Mouse (Mus musculus) CH12.LX (cell line): ENCODE data around the gene Stat1. TPM values are rescaled to one million over a fixed set of nuclear protein-coding genes. Genes with fewer than 3 reads are reported as not detected.

Experiments used
- DNase-seq: peaks from one replicate; pipeline ENCODE4 v3.0.0-alpha.2; 2013; ENCODE audit errors: extremely low read depth
- H3K27ac ChIP-seq: 2 replicates; pipeline ENCODE4 v1.5.1; 2012; ENCODE audit warnings: low read depth, mild to moderate bottlenecking, control low read depth, moderate library complexity; ENCODE audit not compliant: insufficient read depth
- H3K27me3 ChIP-seq: replicated peaks from 2 replicates; pipeline ENCODE3; 2012; ENCODE audit warnings: inconsistent platforms
- H3K36me3 ChIP-seq, 2 experiments: replicated peaks in 1 of 2; 2 replicates each; pipeline versions ENCODE3 to v1.6.1; 2012; ENCODE audit warnings: inconsistent platforms in 1 of 2, low read length in 1 of 2, mild to moderate bottlenecking in 1 of 2, mixed read lengths in 1 of 2, moderate library complexity in 1 of 2; ENCODE audit not compliant: control insufficient read depth in 1 of 2, insufficient read depth in 1 of 2
- H3K4me1 ChIP-seq, 2 experiments: 2 replicates each; pipeline ENCODE4 v1.6.1; 2012; ENCODE audit warnings: inconsistent platforms in 1 of 2, moderate library complexity in 1 of 2; ENCODE audit not compliant: insufficient read depth in 2 of 2, control insufficient read depth in 1 of 2
- H3K4me2 ChIP-seq: 2 replicates; pipeline ENCODE4 v1.6.1; 2012; ENCODE audit warnings: low read depth, mild to moderate bottlenecking, control low read depth; ENCODE audit not compliant: poor library complexity, insufficient read depth, severe bottlenecking
- H3K4me3 ChIP-seq, 3 experiments: fragments of 150-350 bp in 1 of 3; sonication (generic) in 1 of 3; replicated peaks in 1 of 3; 2 replicates each; pipeline versions ENCODE3 to v1.5.1; 2011 to 2012; ENCODE audit warnings: low read depth in 2 of 3, low read length in 2 of 3, mild to moderate bottlenecking in 2 of 3, moderate library complexity in 2 of 3, control low read depth in 1 of 3, improper control_type of control experiment in 1 of 3, inconsistent platforms in 1 of 3, mixed read lengths in 1 of 3; ENCODE audit not compliant: poor library complexity in 1 of 3
- H3K79me2 ChIP-seq: replicated peaks from 2 replicates; pipeline ENCODE4 v1.6.1; 2012; ENCODE audit warnings: mild to moderate bottlenecking, moderate library complexity; ENCODE audit not compliant: control insufficient read depth, poor library complexity, insufficient read depth, severe bottlenecking; ENCODE audit errors: extremely low read depth
- H3K9ac ChIP-seq: 2 replicates; pipeline ENCODE4 v1.6.1; 2012; ENCODE audit warnings: low read depth, mild to moderate bottlenecking, control low read depth, moderate library complexity; ENCODE audit not compliant: insufficient read depth
- H3K9me3 ChIP-seq: replicated peaks from 2 replicates; pipeline ENCODE3; 2012; ENCODE audit warnings: low read length, inconsistent platforms, mixed read lengths
- CHD1 ChIP-seq: IDR thresholded peaks from 2 replicates; pipeline ENCODE4 v1.6.1; 2012; ENCODE audit warnings: low read depth, low read length, improper control_type of control experiment, inconsistent platforms
- CHD2 ChIP-seq: IDR thresholded peaks from 2 replicates; pipeline ENCODE4 v1.6.1; 2011; ENCODE audit warnings: low read length, improper control_type of control experiment
- CTCF ChIP-seq, 2 experiments: IDR thresholded peaks in 1 of 2; conservative IDR thresholded peaks in 1 of 2; 2 replicates each; pipeline ENCODE4 v1.5.1; 2011 to 2012; ENCODE audit warnings: low read depth in 2 of 2, low read length in 2 of 2, improper control_type of control experiment in 1 of 2, inconsistent platforms in 1 of 2, mild to moderate bottlenecking in 1 of 2, moderate library complexity in 1 of 2
- E2F4 ChIP-seq: IDR thresholded peaks from 2 replicates; pipeline ENCODE4 v1.6.1; 2011; ENCODE audit warnings: low read depth, low read length, improper control_type of control experiment; ENCODE audit not compliant: insufficient replicate concordance
- ELF1 ChIP-seq: IDR thresholded peaks from 2 replicates; pipeline ENCODE4 v1.6.1; 2014; ENCODE audit warnings: low read depth, mild to moderate bottlenecking, inconsistent platforms, low read length, improper control_type of control experiment
- EP300 ChIP-seq: IDR thresholded peaks from 2 replicates; pipeline ENCODE4 v1.6.1; 2011; ENCODE audit warnings: low read length, improper control_type of control experiment
- ETS1 ChIP-seq: conservative IDR thresholded peaks from 2 replicates; pipeline ENCODE4 v1.6.1; 2012; ENCODE audit warnings: low read depth, mild to moderate bottlenecking, inconsistent platforms, low read length, improper control_type of control experiment, moderate library complexity
- HCFC1 ChIP-seq: IDR thresholded peaks from 2 replicates; pipeline ENCODE4 v1.6.1; 2012; ENCODE audit warnings: low read depth, mild to moderate bottlenecking, inconsistent platforms, low read length, improper control_type of control experiment
- IRF4 ChIP-seq: IDR thresholded peaks from 2 replicates; pipeline ENCODE4 v1.6.1; 2014; ENCODE audit warnings: low read depth, mild to moderate bottlenecking, inconsistent platforms, low read length, improper control_type of control experiment
- JUND ChIP-seq: conservative IDR thresholded peaks from 2 replicates; pipeline ENCODE4 v1.6.1; 2011; ENCODE audit warnings: low read depth, low read length, improper control_type of control experiment
- KAT2A ChIP-seq: IDR thresholded peaks from 2 replicates; pipeline ENCODE4 v1.6.1; 2012; ENCODE audit warnings: low read length, improper control_type of control experiment, inconsistent platforms; ENCODE audit not compliant: insufficient replicate concordance
- MAZ ChIP-seq: IDR thresholded peaks from 2 replicates; pipeline ENCODE4 v1.6.1; 2012; ENCODE audit warnings: low read depth, mild to moderate bottlenecking, inconsistent platforms, low read length, improper control_type of control experiment, moderate library complexity
- MEF2A ChIP-seq: IDR thresholded peaks from 2 replicates; pipeline ENCODE4 v1.6.1; 2014; ENCODE audit warnings: low read depth, mild to moderate bottlenecking, inconsistent platforms, low read length, improper control_type of control experiment, borderline replicate concordance
- MXI1 ChIP-seq: IDR thresholded peaks from 2 replicates; pipeline ENCODE4 v1.6.1; 2011; ENCODE audit warnings: mild to moderate bottlenecking, low read depth, low read length, improper control_type of control experiment
- MYC ChIP-seq: IDR thresholded peaks from 2 replicates; pipeline ENCODE4 v1.6.1; 2011; ENCODE audit warnings: low read depth, mild to moderate bottlenecking, improper control_type of control experiment, low read length
- NELFE ChIP-seq: IDR thresholded peaks from 2 replicates; pipeline ENCODE4 v1.6.1; 2011; ENCODE audit warnings: low read depth, low read length, improper control_type of control experiment
- NRF1 ChIP-seq: IDR thresholded peaks from 2 replicates; pipeline ENCODE4 v1.6.1; 2014; ENCODE audit warnings: low read depth, mild to moderate bottlenecking, inconsistent platforms, low read length, improper control_type of control experiment, moderate library complexity
- POLR2A ChIP-seq: IDR thresholded peaks from 2 replicates; pipeline ENCODE4 v1.6.1; 2011; ENCODE audit warnings: low read depth, mild to moderate bottlenecking, improper control_type of control experiment, low read length
- POLR2AphosphoS2 ChIP-seq: IDR thresholded peaks from 2 replicates; pipeline ENCODE4 v1.6.1; 2011; ENCODE audit warnings: low read depth, low read length, improper control_type of control experiment
- RAD21 ChIP-seq: IDR thresholded peaks from 2 replicates; pipeline ENCODE4 v1.6.1; 2011; ENCODE audit warnings: low read depth, mild to moderate bottlenecking, low read length, improper control_type of control experiment, moderate library complexity
- SIN3A ChIP-seq: IDR thresholded peaks from 2 replicates; pipeline ENCODE4 v1.6.1; 2012; ENCODE audit warnings: low read length, improper control_type of control experiment, inconsistent platforms
- SMC3 ChIP-seq: IDR thresholded peaks from 2 replicates; pipeline ENCODE4 v1.6.1; 2011; ENCODE audit warnings: low read depth, low read length, improper control_type of control experiment
- TBP ChIP-seq: conservative IDR thresholded peaks from 2 replicates; pipeline ENCODE4 v1.6.1; 2011; ENCODE audit warnings: low read depth, low read length, improper control_type of control experiment
- TCF12 ChIP-seq: IDR thresholded peaks from 2 replicates; pipeline ENCODE4 v1.6.1; 2014; ENCODE audit warnings: low read depth, mild to moderate bottlenecking, inconsistent platforms, low read length, improper control_type of control experiment
- UBTF ChIP-seq: IDR thresholded peaks from 2 replicates; pipeline ENCODE4 v1.6.1; 2012; ENCODE audit warnings: low read depth, mild to moderate bottlenecking, inconsistent platforms, low read length, improper control_type of control experiment, moderate library complexity
- USF2 ChIP-seq: conservative IDR thresholded peaks from 2 replicates; pipeline ENCODE4 v1.6.1; 2011; ENCODE audit warnings: low read depth, low read length, improper control_type of control experiment
- ZC3H11A ChIP-seq: IDR thresholded peaks from 2 replicates; pipeline ENCODE4 v1.6.1; 2012; ENCODE audit warnings: low read depth, mild to moderate bottlenecking, inconsistent platforms, low read length, improper control_type of control experiment
- dilution Hi-C: fragments of 300-500 bp; cut with MboI; formaldehyde crosslinking; loops from 2 replicates; pipeline ENCODE4 v1.14.3; 2020; ENCODE audit warnings: low sequenced_read_pairs; ENCODE audit not compliant: extremely low pct_unique_long_range_greater_than_20kb, extremely low pct_ligation_motif_present
- in situ Hi-C: fragments of 300-500 bp; cut with MboI; formaldehyde crosslinking; loops from 3 replicates; pipeline ENCODE4 v1.14.3; 2019; ENCODE audit warnings: low sequenced_read_pairs, low pct_ligation_motif_present, low pct_unique_long_range_greater_than_20kb, mixed read lengths
- polyA plus RNA-seq: library from polyadenylated mRNA; unstranded; fragments of >175 nt; gene quantifications from 2 replicates; pipeline ENCODE4 v1.2.1, GENCODE M21; 2012; ENCODE audit warnings: low read depth; ENCODE audit not compliant: insufficient read length
- total RNA-seq, 2 experiments: library from RNA; depleted of rRNA; stranded (reverse); fragments of 300-350 nt in 1 of 2; fragments of >200 nt in 1 of 2; gene quantifications; 2 replicates each; pipeline ENCODE4 v1.2.3; 2012 to 2014

The Stat1 gene
- total and polyA plus RNA-seq, 3 experiments = 101 to 179 (median 143) TPM

- Histone ChIP-seq H3K79me2 (no peaks in the 10 kb centered on the region), H3K4me2 (peak overlapping the region; percentile 41), H3K27ac (no peak overlapping the region), H3K36me3 (peaks cover 4 to 27% of the 10 kb centered on the region in 2 experiments), H3K4me3 (peak overlapping the region in 1 of 3 experiments; percentile 20), H3K4me1 (peaks cover 4 to 19% of the 10 kb centered on the region in 2 experiments; a peak in 3 of 4 replicates), H3K27me3 (no peaks in the 10 kb centered on the region), H3K9ac (peak overlapping the region; percentile 29), H3K9me3 (no peaks in the 10 kb centered on the region)
- DNase-seq = peak; percentile 86
- TF ChIP-seq MEF2A (peak; percentile 29; the same call in 1 of the 2 replicates), POLR2AphosphoS2 (no peak), ZC3H11A (peak; percentile 48; the same call in 1 of the 2 replicates), TCF12 (0 out of 2 replicates have a peak, but pooled peaks have one; percentile 17), KAT2A (no peak), JUND (no peak), UBTF (no peak), NRF1 (0 out of 2 replicates have a peak, but pooled peaks have one; percentile 23), ETS1 (no peak), IRF4 (peak; percentile 54), TBP (no peak), POLR2A (no peak), MAZ (0 out of 2 replicates have a peak, but pooled peaks have one; percentile 41), EP300 (no peak), CTCF (conservative IDR thresholded peaks at IDR 0.05 in 1 of 2, IDR thresholded peaks at IDR 0.05 in 1 of 2; ENCODE audit: low read depth in 2 of 2, low read length in 2 of 2) (peak; percentile 68 to 95), HCFC1 (peak; percentile 44; the same call in 1 of the 2 replicates), SMC3 (peak; percentile 78), MXI1 (no peak; the same call in 1 of the 2 replicates), CHD2 (no peak), RAD21 (peak; percentile 97), SIN3A (no peak), USF2 (no peak), ELF1 (peak; percentile 50; the same call in 1 of the 2 replicates), E2F4 (0 out of 2 replicates have a peak, but pooled peaks have one; percentile 35), NELFE (peak; percentile 16; the same call in 1 of the 2 replicates), CHD1 (no peak), MYC (peak; percentile 18; the same call in 1 of the 2 replicates)
- dilution Hi-C loops = no loop called here
- in situ Hi-C loops = loop anchor here (10.0 to 25.0 kb wide), 2 partner anchors 194 to 537 kb away; partner anchors contain the start of gene Nemp2
These were observed 18.7 kb upstream of the Stat1 start for GRCm38 (mm10) chr1:52100496-52100895.
